Mouse (Mus musculus): ENCODE measurements around the gene 1700125H20Rik. TPM values are rescaled to one million over a fixed set of nuclear protein-coding genes. Genes with fewer than 3 reads are reported as not detected.
A peak's percentile ranks its signal among the peaks of the same experiment; 100 is the strongest.

Gene 1700125H20Rik
- total RNA-seq (2012; rRNA removed) = not detected in 2 replicates

DNA sequence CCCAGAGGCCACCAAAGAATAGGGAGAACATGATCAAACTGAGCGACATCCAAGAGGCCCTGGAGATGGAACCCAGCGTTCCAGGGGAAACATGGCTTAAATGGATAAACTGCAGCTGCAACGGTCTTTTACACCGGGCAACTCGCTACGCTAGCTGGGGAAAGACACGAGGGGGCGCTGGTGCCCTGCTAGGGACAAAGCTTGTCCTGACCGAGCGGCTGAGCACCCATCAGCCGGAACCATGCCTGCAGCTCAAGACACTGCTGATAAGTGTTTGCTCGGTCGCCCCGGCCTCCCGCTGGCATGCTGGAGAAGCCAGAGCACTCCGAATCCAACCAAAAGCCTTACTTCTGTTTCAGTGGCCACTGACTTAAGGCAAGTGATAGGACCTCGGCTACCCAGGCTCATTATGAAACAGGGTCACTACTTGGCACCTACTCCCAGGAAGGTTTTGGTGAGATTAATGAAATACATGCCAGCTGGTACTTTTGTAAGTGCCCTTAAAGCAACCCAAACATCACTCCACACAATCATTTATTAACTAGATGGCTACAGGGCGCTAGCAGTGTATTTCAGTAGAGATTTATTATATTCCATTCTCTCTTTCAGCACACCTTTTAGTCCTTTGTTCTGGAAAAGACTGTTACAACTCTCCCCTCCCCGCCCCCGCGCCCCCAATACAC is at the start of gene 1700125H20Rik:
TSS of gene 1700125H20Rik (plus strand) at position 347 of the 683 bp plus-strand sequence.
- H3K4me1 ChIP-seq (ENCODE audit: control insufficient read depth in 2 of 2, insufficient read depth in 2 of 2, low read length in 2 of 2, poor library complexity in 1 of 2) = peaks cover 0 to 2% of the 10 kb centered on the region in 2 experiments; a peak in 1 of 4 replicates
- no peaks in the 10 kb centered on the region for H3K9me3 ChIP-seq (ENCODE audit: control insufficient read depth, insufficient read depth, low read depth, low read length)
- in situ Hi-C loops (cut with MboI; ENCODE audit: low sequenced_read_pairs in 2 of 2, unreplicated experiment in 2 of 2) = no loop called here
- TF ChIP-seq ZC3H11A (IDR thresholded peaks at IDR 0.05; ENCODE audit: borderline replicate concordance, low read depth, low read length) (peak; percentile 71; the same call in 1 of the 2 replicates), CHD2 (IDR thresholded peaks at IDR 0.05; ENCODE audit: low read depth, low read length) (no peak), ZNF384 (IDR thresholded peaks at IDR 0.05; ENCODE audit: low read depth, low read length) (no peak), HCFC1 (IDR thresholded peaks at IDR 0.05; ENCODE audit: borderline replicate concordance, insufficient read depth, low read length) (peak; percentile 41; the same call in 1 of the 2 replicates)
- no peak within 1 kb of the TSS for H3K9ac ChIP-seq (ENCODE audit: insufficient read depth, low read depth, low read length, poor library complexity, severe bottlenecking)
- no peak within 1 kb of the TSS for H3K27ac ChIP-seq (ENCODE audit: insufficient read depth, low read depth, low read length, poor library complexity, severe bottlenecking)
- peak within 1 kb of the TSS in 1 of 2 experiments; percentile 37; a peak in 1 of 4 replicates for H3K4me3 ChIP-seq (ENCODE audit: insufficient read depth in 1 of 2, low read depth in 1 of 2, low read length in 2 of 2, poor library complexity in 1 of 2, severe bottlenecking in 1 of 2)
- DNase-seq (ENCODE audit: low read depth, low spot score) = peak; percentile 84
- no peaks in the 10 kb centered on the region for H3K36me3 ChIP-seq (ENCODE audit: control insufficient read depth, insufficient read depth, low read length, poor library complexity, severe bottlenecking)

DNA sequence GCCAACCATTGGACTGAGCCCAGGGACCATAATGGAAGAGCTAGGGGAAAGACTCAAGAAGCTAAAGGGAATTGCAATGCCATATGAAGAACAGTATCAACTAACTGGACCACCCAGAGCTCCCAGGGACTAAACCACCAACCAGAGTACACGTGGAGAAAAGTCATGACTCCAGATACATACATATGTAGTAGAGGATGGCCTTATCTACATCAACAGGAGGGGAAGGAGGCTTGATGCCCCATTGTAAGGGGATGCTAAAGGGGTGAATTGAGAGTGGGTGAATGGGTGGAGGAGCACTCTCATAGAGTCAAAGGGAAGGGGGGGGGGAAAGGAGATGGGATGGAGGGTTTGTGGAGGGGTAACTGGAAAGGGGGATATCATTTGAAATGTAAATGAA is 48.1 kb upstream of the 1700125H20Rik start:
- no peaks in the 10 kb centered on the region for H3K9me3 ChIP-seq (ENCODE audit: control insufficient read depth, insufficient read depth, low read depth, low read length)
- H3K4me1 ChIP-seq (ENCODE audit: control insufficient read depth in 2 of 2, insufficient read depth in 2 of 2, low read length in 2 of 2, poor library complexity in 1 of 2) = no peaks in the 10 kb centered on the region
- no peak overlapping the region for H3K4me3 ChIP-seq (ENCODE audit: insufficient read depth in 1 of 2, low read depth in 1 of 2, low read length in 2 of 2, poor library complexity in 1 of 2, severe bottlenecking in 1 of 2)
- H3K36me3 ChIP-seq (ENCODE audit: control insufficient read depth, insufficient read depth, low read length, poor library complexity, severe bottlenecking) = no peaks in the 10 kb centered on the region
- no peak for DNase-seq (ENCODE audit: low read depth, low spot score)
- no peak overlapping the region for H3K9ac ChIP-seq (ENCODE audit: insufficient read depth, low read depth, low read length, poor library complexity, severe bottlenecking)
- TF ChIP-seq ZC3H11A (IDR thresholded peaks at IDR 0.05; ENCODE audit: borderline replicate concordance, low read depth, low read length) = no peak
- no peak overlapping the region for H3K27ac ChIP-seq (ENCODE audit: insufficient read depth, low read depth, low read length, poor library complexity, severe bottlenecking)
- in situ Hi-C loops (cut with MboI; ENCODE audit: low sequenced_read_pairs in 2 of 2, unreplicated experiment in 2 of 2) = no loop called here

DNA sequence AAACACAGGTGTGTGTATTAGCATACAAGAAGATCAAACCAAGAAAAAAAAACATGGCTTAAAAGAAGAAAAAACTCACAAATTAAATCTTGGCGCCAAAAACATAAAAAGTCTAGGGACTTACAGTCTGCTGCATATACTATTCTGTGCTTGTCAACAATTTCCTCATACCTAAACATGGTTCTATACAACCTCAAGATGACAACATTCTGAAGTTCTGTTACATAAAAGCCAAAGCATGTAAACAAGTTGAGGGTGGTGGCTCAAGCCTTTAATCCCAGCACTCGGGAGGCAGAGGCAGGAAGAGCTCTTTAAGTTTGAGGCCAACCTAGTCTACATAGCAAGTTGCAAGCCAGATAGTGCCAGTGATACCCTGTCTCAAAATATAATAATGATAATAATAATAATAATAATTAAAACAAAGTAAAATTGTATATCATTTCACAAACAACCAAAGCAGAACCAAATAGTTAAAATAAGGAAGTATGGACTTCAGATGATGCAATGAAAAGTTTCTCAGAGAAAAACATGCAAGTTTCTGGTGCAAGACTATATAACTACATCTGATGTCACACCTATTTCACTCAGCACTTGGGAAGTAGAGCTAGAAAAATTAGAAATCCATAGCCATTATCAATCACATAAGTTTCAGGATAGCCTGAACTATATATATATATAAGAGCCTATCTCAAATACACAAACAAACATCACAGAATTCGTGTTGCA is 46.8 kb upstream of the 1700125H20Rik start:
- no peak overlapping the region for H3K9ac ChIP-seq (ENCODE audit: insufficient read depth, low read depth, low read length, poor library complexity, severe bottlenecking)
- H3K27ac ChIP-seq (ENCODE audit: insufficient read depth, low read depth, low read length, poor library complexity, severe bottlenecking) = no peak overlapping the region
- H3K4me1 ChIP-seq (ENCODE audit: control insufficient read depth in 2 of 2, insufficient read depth in 2 of 2, low read length in 2 of 2, poor library complexity in 1 of 2) = no peaks in the 10 kb centered on the region
- no peak for TF ChIP-seq HCFC1 (IDR thresholded peaks at IDR 0.05; ENCODE audit: borderline replicate concordance, insufficient read depth, low read length)
- TF ChIP-seq ZC3H11A (IDR thresholded peaks at IDR 0.05; ENCODE audit: borderline replicate concordance, low read depth, low read length) = no peak
- no peak for TF ChIP-seq MAFK (IDR thresholded peaks at IDR 0.05; ENCODE audit: insufficient read depth, low read depth, low read length)
- TF ChIP-seq ZNF384 (IDR thresholded peaks at IDR 0.05; ENCODE audit: low read depth, low read length) = no peak
- TF ChIP-seq CHD2 (IDR thresholded peaks at IDR 0.05; ENCODE audit: low read depth, low read length) = no peak
- in situ Hi-C loops (cut with MboI; ENCODE audit: low sequenced_read_pairs in 2 of 2, unreplicated experiment in 2 of 2) = no loop called here
- no peak overlapping the region for H3K4me3 ChIP-seq (ENCODE audit: insufficient read depth in 1 of 2, low read depth in 1 of 2, low read length in 2 of 2, poor library complexity in 1 of 2, severe bottlenecking in 1 of 2)
- H3K9me3 ChIP-seq (ENCODE audit: control insufficient read depth, insufficient read depth, low read depth, low read length) = no peaks in the 10 kb centered on the region
- no peak for DNase-seq (ENCODE audit: low read depth, low spot score)
- no peaks in the 10 kb centered on the region for H3K36me3 ChIP-seq (ENCODE audit: control insufficient read depth, insufficient read depth, low read length, poor library complexity, severe bottlenecking)

DNA sequence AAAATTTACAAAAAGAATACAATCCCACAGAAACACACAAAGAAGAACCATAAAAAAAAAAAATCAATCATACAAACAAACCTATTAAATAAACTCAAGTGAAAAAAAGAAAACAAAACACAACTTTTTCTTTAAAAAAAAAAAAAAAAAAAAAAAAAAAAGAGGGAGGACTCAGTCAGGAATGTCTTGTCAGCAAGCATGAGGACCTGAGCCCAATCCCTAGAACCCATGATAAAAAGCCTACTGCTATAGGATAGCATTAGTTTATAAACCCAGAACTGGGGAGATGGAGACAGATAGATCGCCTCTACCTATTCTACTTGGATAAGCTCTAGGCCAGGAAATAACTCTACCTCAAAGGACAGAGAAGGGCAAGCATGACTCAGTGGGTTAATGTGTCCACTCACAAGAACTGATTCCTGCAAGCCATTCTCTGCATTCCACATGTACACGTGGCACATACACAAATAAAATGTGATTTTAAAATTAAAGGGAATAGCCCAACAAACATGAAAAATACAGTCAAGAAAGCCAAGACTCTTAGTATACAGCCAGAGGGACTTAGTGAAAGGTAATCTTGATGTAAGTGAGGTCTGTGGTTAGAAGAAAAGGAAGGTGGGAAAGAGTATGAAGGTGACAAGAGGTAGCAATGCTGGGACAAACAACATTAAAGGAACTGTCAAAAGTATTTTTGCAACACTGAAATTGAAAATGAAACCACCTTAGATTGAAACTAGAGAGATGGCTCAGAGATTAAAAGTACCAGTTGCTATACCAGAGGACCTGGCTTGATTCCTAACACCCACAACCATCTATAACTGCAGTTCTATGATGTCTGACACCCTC is 43.7 kb upstream of the 1700125H20Rik start:
- DNase-seq (ENCODE audit: low read depth, low spot score) = no peak
- Histone ChIP-seq H3K9ac (ENCODE audit: insufficient read depth, low read depth, low read length, poor library complexity, severe bottlenecking) (no peak overlapping the region), H3K27ac (ENCODE audit: insufficient read depth, low read depth, low read length, poor library complexity, severe bottlenecking) (no peak overlapping the region), H3K4me3 (ENCODE audit: insufficient read depth in 1 of 2, low read depth in 1 of 2, low read length in 2 of 2, poor library complexity in 1 of 2, severe bottlenecking in 1 of 2) (no peak overlapping the region), H3K4me1 (ENCODE audit: control insufficient read depth in 2 of 2, insufficient read depth in 2 of 2, low read length in 2 of 2, poor library complexity in 1 of 2) (no peaks in the 10 kb centered on the region), H3K36me3 (ENCODE audit: control insufficient read depth, insufficient read depth, low read length, poor library complexity, severe bottlenecking) (no peaks in the 10 kb centered on the region), H3K9me3 (ENCODE audit: control insufficient read depth, insufficient read depth, low read depth, low read length) (no peaks in the 10 kb centered on the region)
- in situ Hi-C loops (cut with MboI; ENCODE audit: low sequenced_read_pairs in 2 of 2, unreplicated experiment in 2 of 2) = no loop called here
- TF ChIP-seq ZNF384 (IDR thresholded peaks at IDR 0.05; ENCODE audit: low read depth, low read length) (no peak), HCFC1 (IDR thresholded peaks at IDR 0.05; ENCODE audit: borderline replicate concordance, insufficient read depth, low read length) (no peak), ZC3H11A (IDR thresholded peaks at IDR 0.05; ENCODE audit: borderline replicate concordance, low read depth, low read length) (no peak), CHD2 (IDR thresholded peaks at IDR 0.05; ENCODE audit: low read depth, low read length) (no peak), MAFK (IDR thresholded peaks at IDR 0.05; ENCODE audit: insufficient read depth, low read depth, low read length) (no peak)

Data from ES-E14 (cell line).